Mouse (Mus musculus): ENCODE measurements around the gene Gm7102.
"Not testable (repeated sequence)": the region's sequence is repeated elsewhere in the genome, so short reads cannot be mapped to it uniquely, and the experiment has no call there.

Gene Gm7102

GRCm38 (mm10) chr19:61175756-61176324 is at the start of gene Gm7102:
Gm7102 (minus strand) TSS chr19:61176309.
- peak; percentile 3 for DNase-seq

- DNase-seq = no peak
Measured at GRCm38 (mm10) chr19:61224678-61225525, 48.8 kb upstream of the Gm7102 start.

- DNase-seq = no peak
Measured at GRCm38 (mm10) chr19:61223706-61224328, 47.7 kb upstream of the Gm7102 start.

- not testable (repeated sequence) for DNase-seq
Measured at GRCm38 (mm10) chr19:61207506-61207905, 31.4 kb upstream of the Gm7102 start.

- peak; percentile 57 for DNase-seq
Measured at GRCm38 (mm10) chr19:61199836-61200235, 23.7 kb upstream of the Gm7102 start.

GRCm38 (mm10) chr19:61199316-61199715 is 23.2 kb upstream of the Gm7102 start:
- DNase-seq = peak; percentile 92

- DNase-seq = not testable (repeated sequence)
Measured at GRCm38 (mm10) chr19:61183590-61183989, 7.5 kb upstream of the Gm7102 start, which contains the start of gene Gm6020. Gm6020 (plus strand) TSS chr19:61183890.

- DNase-seq = no peak
Measured at GRCm38 (mm10) chr19:61151701-61152420, 24.2 kb downstream of the Gm7102 start.

GRCm38 (mm10) chr19:61151372-61151700 is 24.8 kb downstream of the Gm7102 start:
- peak; percentile 56 for DNase-seq

GRCm38 (mm10) chr19:61141299-61141698 is 34.8 kb downstream of the Gm7102 start:
- no peak for DNase-seq

GRCm38 (mm10) chr19:61140342-61141206 is 35.5 kb downstream of the Gm7102 start, which contains the start of gene Zfp950:
Zfp950 (minus strand) TSS chr19:61140840.
- peak; percentile 85 for DNase-seq

- DNase-seq = no peak
Measured at GRCm38 (mm10) chr19:61138655-61139054, 37.5 kb downstream of the Gm7102 start.

GRCm38 (mm10) chr19:61131096-61131495 is 45.0 kb downstream of the Gm7102 start:
- no peak for DNase-seq

Data from kidney, adult 18-20 months (tissue).